Mouse (Mus musculus) G1E (cell line): Measurements from ENCODE around the gene Il31. TPM values are rescaled to one million over a fixed set of nuclear protein-coding genes. Genes with fewer than 3 reads are reported as not detected.
A peak's percentile ranks its signal among the peaks of the same experiment; 100 is the strongest.

Source experiments
- ATAC-seq: 2 replicates; pipeline ENCODE4 v1.8.0; 2016; ENCODE audit warnings: mild to moderate bottlenecking; ENCODE audit not compliant: insufficient number of reproducible peaks, poor library complexity, low FRiP score, severe bottlenecking; ENCODE audit errors: extremely low read depth
- DNase-seq: peaks from one replicate; pipeline ENCODE4 v3.0.0; 2012; ENCODE audit warnings: low spot score
- H3K27me3 ChIP-seq: 2 replicates; pipeline ENCODE4 v1.6.1; 2012; ENCODE audit warnings: mild to moderate bottlenecking, low read length, inconsistent platforms; ENCODE audit not compliant: insufficient read depth
- H3K36me3 ChIP-seq: replicated peaks from 2 replicates; pipeline ENCODE3; 2012; ENCODE audit warnings: mild to moderate bottlenecking, inconsistent platforms
- H3K4me1 ChIP-seq: 2 replicates; pipeline ENCODE4 v1.6.1; 2012; ENCODE audit warnings: low read depth, low read length, inconsistent platforms, mixed read lengths; ENCODE audit not compliant: insufficient read depth
- H3K4me3 ChIP-seq: 2 replicates; pipeline ENCODE4 v1.5.1; 2012; ENCODE audit warnings: low read depth, mild to moderate bottlenecking, inconsistent platforms, low read length, moderate library complexity, mixed read lengths
- H3K9me3 ChIP-seq: replicated peaks from 2 replicates; pipeline ENCODE4 v1.6.1; 2012; ENCODE audit warnings: inconsistent platforms
- CTCF ChIP-seq: IDR thresholded peaks from 2 replicates; pipeline ENCODE4 v1.5.1; 2012; ENCODE audit warnings: low read depth, low read length, inconsistent platforms, mixed read lengths
- GATA1 ChIP-seq: IDR thresholded peaks from 2 replicates; pipeline ENCODE4 v1.6.1; 2012; ENCODE audit warnings: borderline replicate concordance, low read length, inconsistent platforms, mixed read lengths
- GATA2 ChIP-seq: IDR thresholded peaks from 2 replicates; pipeline ENCODE4 v1.6.1; 2012; ENCODE audit warnings: low read depth, low read length, inconsistent platforms, borderline replicate concordance
- POLR2AphosphoS5 ChIP-seq: IDR thresholded peaks from 2 replicates; pipeline ENCODE4 v1.6.1; 2012; ENCODE audit warnings: low read depth, low read length, inconsistent platforms; ENCODE audit not compliant: insufficient replicate concordance
- TAL1 ChIP-seq: conservative IDR thresholded peaks from 2 replicates; pipeline ENCODE4 v1.6.1; 2012; ENCODE audit warnings: low read depth, low read length, inconsistent platforms, mixed read lengths
- polyA plus RNA-seq: library from polyadenylated mRNA; stranded (reverse); fragments of >175 nt; gene quantifications from 2 replicates; pipeline ENCODE4 v1.2.3, GENCODE M21; 2012
- total RNA-seq, 2 experiments: library from RNA; stranded (forward) in 1 of 2; stranded (reverse) in 1 of 2; fragments of 200-1000 nt in 1 of 2; fragments of >200 nt in 1 of 2; fragmentation: Nextera tagmentation in 1 of 2; gene quantifications; 2 replicates each; pipeline ENCODE4 v1.2.3; 2014 to 2017

Il31 gene
- total RNA-seq (2014; fragmentation: Nextera tagmentation) (not detected in 2 replicates), total RNA-seq (2017) (not detected in 2 replicates), polyA plus RNA-seq (not detected in 2 replicates)

DNA sequence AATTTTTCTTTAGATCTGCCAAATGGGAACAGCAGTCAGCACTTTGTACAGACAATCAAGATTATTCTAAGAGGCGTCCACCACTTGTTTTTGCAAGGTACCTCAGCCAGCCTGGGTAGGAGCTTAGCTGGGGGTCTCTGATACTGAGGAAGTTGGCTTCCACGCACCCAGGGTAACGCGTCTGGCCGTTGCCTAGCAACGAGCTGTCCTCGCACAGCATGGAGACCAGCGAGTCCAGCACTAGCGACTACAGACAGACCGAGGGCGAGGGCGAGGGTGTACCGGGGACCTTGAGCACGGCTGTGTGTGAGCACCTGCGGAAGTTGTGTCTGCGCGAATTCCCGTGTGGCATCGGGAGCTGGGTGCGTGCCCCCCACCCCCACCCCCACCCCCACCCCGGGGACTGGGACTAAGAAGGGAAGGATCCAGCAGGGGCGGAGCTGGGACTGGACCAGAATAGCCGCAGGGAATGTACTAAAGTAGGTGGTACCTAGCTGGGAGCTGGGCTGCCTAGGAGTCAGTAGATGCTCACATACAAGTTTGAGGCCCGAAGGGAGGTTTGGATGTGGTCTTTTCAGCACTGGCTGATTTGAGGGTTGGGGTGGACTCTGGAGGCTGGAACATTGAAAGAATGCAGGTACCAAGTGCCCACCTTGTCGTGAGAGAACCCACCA, at the start of gene Il31, which contains the start of gene Lrrc43:
Il31 (minus strand) TSS at position 378 of the 674 bp plus-strand sequence.
Lrrc43 (plus strand) TSS at position 194 of the 674 bp plus-strand sequence.
- peaks cover 34% of the 10 kb centered on the region for H3K27me3 ChIP-seq
- no peaks in the 10 kb centered on the region for H3K4me1 ChIP-seq
- no peak within 1 kb of the TSS for H3K4me3 ChIP-seq
- H3K36me3 ChIP-seq, result no peaks in the 10 kb centered on the region
- ATAC-seq (no peak), DNase-seq (no peak)
- H3K9me3 ChIP-seq, result no peaks in the 10 kb centered on the region
- no peak for TF ChIP-seq TAL1
- no peak for TF ChIP-seq GATA1
- no peak for TF ChIP-seq CTCF
- TF ChIP-seq POLR2AphosphoS5, result no peak
- no peak for TF ChIP-seq GATA2

DNA sequence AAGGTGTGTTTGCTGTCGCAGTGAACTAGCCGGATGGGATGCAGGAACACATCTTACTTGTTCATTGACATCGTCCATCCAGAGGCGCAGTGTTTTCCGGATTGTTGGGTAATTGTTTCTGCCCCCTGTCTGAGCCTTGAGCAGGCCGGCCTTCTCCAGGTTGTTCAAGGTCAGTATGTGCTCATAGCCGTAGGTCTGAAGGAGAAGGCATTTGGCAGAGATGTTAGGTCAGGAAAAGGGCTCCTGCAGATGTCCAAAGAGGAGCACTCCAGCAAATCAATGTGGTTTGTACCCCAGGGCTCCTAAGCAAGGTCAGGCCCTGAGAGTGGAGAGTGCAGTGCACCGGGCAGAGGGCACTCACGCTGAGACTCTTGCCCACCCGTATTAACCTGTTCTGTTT, 44.5 kb upstream of the Il31 start:
- Histone ChIP-seq H3K4me3 (no peak overlapping the region), H3K27me3 (no peaks in the 10 kb centered on the region), H3K4me1 (no peaks in the 10 kb centered on the region), H3K9me3 (no peaks in the 10 kb centered on the region), H3K36me3 (peaks cover 89% of the 10 kb centered on the region)
- ATAC-seq (no peak), DNase-seq (no peak)
- no peak for TF ChIP-seq GATA2
- TF ChIP-seq GATA1, result no peak
- TF ChIP-seq TAL1, result no peak
- no peak for TF ChIP-seq CTCF
- TF ChIP-seq POLR2AphosphoS5, result no peak

DNA sequence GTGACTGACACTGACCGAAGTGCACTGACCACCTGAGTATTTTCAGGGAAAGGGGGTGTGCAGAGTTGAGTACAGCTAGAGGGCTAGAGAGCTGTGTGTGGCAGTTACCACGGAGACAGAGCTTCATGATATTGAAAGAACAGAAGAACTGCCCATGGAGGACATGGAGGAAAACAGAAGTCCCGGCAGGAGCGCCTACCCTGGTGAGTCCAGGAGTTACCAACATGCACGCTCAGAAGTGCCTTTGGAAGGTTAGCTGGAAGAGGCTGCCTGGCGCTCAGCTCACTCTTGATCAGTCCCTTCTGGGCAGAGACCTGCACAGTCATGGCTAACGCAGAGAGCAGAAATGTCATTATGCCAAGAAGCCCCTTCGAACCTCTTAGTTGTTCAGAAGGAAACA, 40.8 kb upstream of the Il31 start:
- ATAC-seq (no peak), DNase-seq (no peak)
- H3K36me3 ChIP-seq, result peaks cover 97% of the 10 kb centered on the region
- H3K4me3 ChIP-seq, result no peak overlapping the region
- H3K4me1 ChIP-seq, result peaks cover 3% of the 10 kb centered on the region; the same call in 1 of the 2 replicates
- no peaks in the 10 kb centered on the region for H3K27me3 ChIP-seq
- H3K9me3 ChIP-seq, result no peaks in the 10 kb centered on the region
- TF ChIP-seq TAL1 (no peak), CTCF (no peak), GATA2 (no peak), GATA1 (no peak), POLR2AphosphoS5 (no peak)

DNA sequence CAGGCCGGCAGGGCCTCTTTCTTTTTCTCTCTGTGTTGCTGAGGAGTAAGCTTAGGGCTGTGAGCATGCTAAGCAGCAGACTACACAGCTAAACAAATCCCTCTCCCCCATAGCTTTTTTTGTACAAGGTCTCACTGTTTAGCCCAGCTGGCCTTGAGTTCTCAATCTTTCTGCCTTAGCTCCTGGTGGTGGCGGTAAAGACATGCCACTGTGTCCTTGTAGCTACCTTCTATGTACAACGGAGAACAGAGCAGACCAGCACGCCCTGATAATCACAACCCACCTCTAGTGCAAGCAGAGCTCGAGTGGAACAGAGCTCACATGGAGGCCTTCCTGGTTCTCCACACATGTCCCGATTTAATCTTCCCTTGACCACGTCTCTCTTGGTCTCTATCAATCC, 39.4 kb upstream of the Il31 start:
- Histone ChIP-seq H3K4me1 (peaks cover 12% of the 10 kb centered on the region), H3K27me3 (no peaks in the 10 kb centered on the region), H3K9me3 (no peaks in the 10 kb centered on the region), H3K36me3 (peaks cover 91% of the 10 kb centered on the region), H3K4me3 (no peak overlapping the region)
- TF ChIP-seq POLR2AphosphoS5 (no peak), GATA2 (no peak), CTCF (no peak), TAL1 (no peak), GATA1 (no peak)
- ATAC-seq (no peak), DNase-seq (no peak)

DNA sequence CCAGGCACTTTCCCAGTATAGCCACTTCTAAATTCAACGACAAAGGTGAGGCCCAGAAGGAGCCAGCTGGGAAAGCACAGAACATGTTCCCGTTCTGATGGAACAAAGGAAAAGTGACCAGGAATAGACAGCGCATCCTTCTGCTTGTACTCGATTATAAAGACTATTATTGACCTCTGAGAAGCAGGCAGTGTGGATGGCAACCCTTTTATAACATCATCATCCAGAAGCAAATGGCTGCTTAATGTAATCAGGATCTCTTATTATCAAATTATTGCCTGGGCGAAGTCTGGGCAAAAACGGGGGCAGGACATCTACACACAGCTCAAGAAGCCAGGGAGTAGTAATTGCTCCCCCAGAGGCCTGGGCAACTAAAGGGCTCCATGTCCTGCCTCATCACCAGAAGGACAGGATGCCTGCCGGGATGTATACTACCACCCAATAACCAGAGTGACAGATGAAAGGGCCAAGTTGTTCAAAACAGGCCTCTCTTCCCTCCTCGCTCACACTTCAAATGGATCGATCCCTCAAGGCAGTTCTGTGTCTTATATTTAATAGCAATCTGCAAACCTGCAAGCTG, 36.7 kb upstream of the Il31 start:
- TF ChIP-seq GATA1 (no peak), GATA2 (no peak), TAL1 (no peak), CTCF (no peak), POLR2AphosphoS5 (no peak)
- Histone ChIP-seq H3K4me1 (peaks cover 29% of the 10 kb centered on the region), H3K27me3 (no peaks in the 10 kb centered on the region), H3K36me3 (peaks cover 83% of the 10 kb centered on the region), H3K9me3 (no peaks in the 10 kb centered on the region), H3K4me3 (no peak overlapping the region)
- no peak for DNase-seq
- no peak for ATAC-seq

DNA sequence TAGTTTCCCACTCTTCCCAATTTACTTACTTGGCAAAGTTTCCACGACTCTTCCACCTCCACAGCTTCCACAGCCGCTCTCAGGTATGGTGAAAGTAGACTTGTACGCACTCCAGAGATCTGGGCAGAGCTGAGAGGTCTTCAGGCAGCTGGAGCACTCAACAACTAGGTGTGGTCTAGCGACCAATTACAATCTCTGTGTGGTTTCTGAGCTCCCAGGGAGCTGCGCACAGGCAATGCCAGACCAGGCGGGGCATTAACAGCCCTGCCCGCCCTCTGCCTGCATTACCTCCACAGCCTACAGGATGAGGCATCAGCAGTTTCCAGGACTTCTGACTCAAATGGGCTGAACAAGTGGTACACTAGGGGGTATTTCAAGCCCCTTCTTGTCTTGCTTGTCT, 36.0 kb upstream of the Il31 start, which contains the start of gene Gm49027:
Gm49027 (minus strand) TSS at position 208 of the 400 bp plus-strand sequence.
- DNase-seq (no peak), ATAC-seq (no peak)
- Histone ChIP-seq H3K27me3 (no peaks in the 10 kb centered on the region), H3K4me3 (peak within 1 kb of the TSS; percentile 88), H3K36me3 (peaks cover 83% of the 10 kb centered on the region), H3K4me1 (peaks cover 29% of the 10 kb centered on the region), H3K9me3 (no peaks in the 10 kb centered on the region)
- TF ChIP-seq CTCF (no peak), POLR2AphosphoS5 (no peak), GATA1 (no peak), GATA2 (no peak)
